In the genomic region with DNA sequence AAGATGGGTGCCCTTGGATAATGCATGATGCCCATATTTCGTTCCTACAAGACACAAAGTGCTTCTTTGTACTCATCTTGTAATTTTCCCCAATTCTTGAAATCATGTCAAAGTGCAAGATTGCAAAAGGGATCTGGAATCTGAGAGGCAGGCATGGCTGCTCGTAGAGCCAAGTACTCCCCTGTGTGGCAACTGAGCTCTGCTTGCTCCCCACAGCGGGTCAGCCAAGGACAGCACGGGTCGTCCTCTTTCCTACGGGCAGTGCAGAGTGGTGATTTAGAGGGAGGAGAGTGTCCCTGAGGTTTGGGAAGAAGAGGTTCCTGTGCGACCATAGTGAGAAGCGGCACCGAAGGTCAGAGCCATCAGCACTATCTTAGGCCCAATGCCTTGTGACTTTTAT, we compare ENCODE assay signal across 17 mouse cellular contexts.
DNase-seq lines count a peak whose midpoint lies in the region; ATAC-seq lines count a peak whose summit lies in the region.
"Had no signal": no experiment of that assay in that cellular context is flagged by ENCODE, and none has a peak within 500 bp of the region (broad histone marks: within the 10 kb centered on the region; RNA-seq: fewer than 3 reads in every experiment).

No protein-coding gene starts in this region.

- no peaks in the 10 kb centered on the region; the same call in 1 of the 2 replicates for H3K9me3 ChIP-seq in heart, embryonic 12.5 days (replicated peaks)

- no peak overlapping the region for H3K4me3 ChIP-seq in heart, embryonic 12.5 days
- H3K4me3 ChIP-seq: forebrain, embryonic 12.5 days; midbrain, embryonic 12.5 days had no signal

- H3K27me3 ChIP-seq in heart, embryonic 12.5 days (replicated peaks): peaks cover 5% of the 10 kb centered on the region

- ATAC-seq in heart, embryonic 12.5 days (ENCODE audit: insufficient number of reproducible peaks, low FRiP score): no peak
- ATAC-seq: hindbrain, embryonic 16.5 days had no signal

- H3K36me3 ChIP-seq in heart, embryonic 12.5 days: no peaks in the 10 kb centered on the region
- H3K36me3 ChIP-seq: forebrain, embryonic 12.5 days; midbrain, embryonic 12.5 days had no signal

- H3K27ac ChIP-seq in heart, embryonic 12.5 days (ENCODE audit: poor library complexity, severe bottlenecking): no peak overlapping the region
- H3K27ac ChIP-seq: forebrain, embryonic 12.5 days; midbrain, embryonic 12.5 days; stomach, postnatal 0 days had no signal

- 71% methylated on average over 9 of the region's 9 CpGs for WGBS in heart, embryonic 12.5 days

- no peak overlapping the region for H3K4me2 ChIP-seq in heart, embryonic 12.5 days
- H3K4me2 ChIP-seq: forebrain, embryonic 12.5 days; midbrain, embryonic 12.5 days had no signal

- 0 out of 2 replicates have a peak, but pooled peaks cover 4% of the 10 kb centered on the region for H3K4me1 ChIP-seq in heart, embryonic 12.5 days (replicated peaks)

- no peak overlapping the region for H3K9ac ChIP-seq in heart, embryonic 12.5 days
- H3K9ac ChIP-seq: forebrain, embryonic 12.5 days; midbrain, embryonic 12.5 days had no signal

- DNase-seq in heart, adult 11 months: peak; percentile 85
- DNase-seq in lung, postnatal 14 days: peak; percentile 1
- no peak for DNase-seq in lung, postnatal 4 days
- DNase-seq in adrenal gland, adult 8-10 months: peak; percentile 50
- peak; percentile 57 for DNase-seq in fat pad, adult 2 months (ENCODE audit: extremely low read depth, low read depth, low spot score)
- no peak for DNase-seq in layer of hippocampus, postnatal 10 days (ENCODE audit: low spot score in 2 of 2)
- DNase-seq in cerebellum, adult 18-20 months: no peak
- DNase-seq: cerebellum, adult 2 months; gastrocnemius, postnatal 36 days; heart, postnatal 36 days; kidney, adult 11 months; thymus, postnatal 25 days had no signal

Comparison
In these comparisons a context has a peak if more than half of its experiments do, and no peak if none do; other contexts are left out.
1. DNase-seq: peak in heart, adult 11 months (single experiment), lung, postnatal 14 days (single experiment), adrenal gland, adult 8-10 months (single experiment) and fat pad, adult 2 months (single experiment); none in lung, postnatal 4 days (0 of 2), layer of hippocampus, postnatal 10 days (0 of 2) and cerebellum, adult 18-20 months (0 of 2).